Mouse (Mus musculus) embryonic facial prominence, embryonic 14.5 days (tissue): ENCODE data around the gene Pls1. TPM values are rescaled to one million over a fixed set of nuclear protein-coding genes. Genes with fewer than 3 reads are reported as not detected.

Source experiments
- ATAC-seq: fragments of 200-750 bp; cut with Nextera tagmentation; 2 replicates; pipeline ENCODE4 v1.8.0; 2017; ENCODE audit warnings: low read depth, moderate number of reproducible peaks, moderate TSS enrichment
- DNase-seq: peaks from one replicate; pipeline ENCODE4 v3.0.0-alpha.2; 2015; ENCODE audit warnings: low spot score
- H3K27ac ChIP-seq: fragments of 300-500 bp; sonication (generic); replicated peaks from 2 replicates; pipeline ENCODE4 v1.5.1; 2014; ENCODE audit warnings: low read depth, mild to moderate bottlenecking, low read length, moderate library complexity
- H3K27me3 ChIP-seq: fragments of 300-500 bp; sonication (generic); replicated peaks from 2 replicates; pipeline ENCODE4 v1.6.1; 2014; ENCODE audit warnings: low read length; ENCODE audit not compliant: control insufficient read depth, insufficient read depth
- H3K36me3 ChIP-seq: fragments of 300-500 bp; sonication (generic); 2 replicates; pipeline ENCODE4 v1.6.1; 2014; ENCODE audit warnings: low read length, mixed read lengths; ENCODE audit not compliant: control insufficient read depth, insufficient read depth
- H3K4me1 ChIP-seq: fragments of 300-500 bp; sonication (generic); 2 replicates; pipeline ENCODE4 v1.6.1; 2014; ENCODE audit warnings: antibody characterized with exemption, low read length; ENCODE audit not compliant: control insufficient read depth, insufficient read depth
- H3K4me2 ChIP-seq: fragments of 300-500 bp; sonication (generic); 2 replicates; pipeline ENCODE4 v1.6.1; 2014; ENCODE audit warnings: low read depth, mild to moderate bottlenecking, low read length, moderate library complexity, mixed read lengths
- H3K4me3 ChIP-seq: fragments of 300-500 bp; sonication (generic); 2 replicates; pipeline ENCODE4 v1.5.1; 2014; ENCODE audit warnings: low read depth, mild to moderate bottlenecking, low read length
- H3K9ac ChIP-seq: fragments of 300-500 bp; sonication (generic); 2 replicates; pipeline ENCODE4 v1.6.1; 2014; ENCODE audit warnings: low read depth, mild to moderate bottlenecking, low read length, moderate library complexity, mixed read lengths
- H3K9me3 ChIP-seq: fragments of 300-500 bp; sonication (generic); 2 replicates; pipeline ENCODE4 v1.6.1; 2016; ENCODE audit warnings: low read length; ENCODE audit not compliant: control insufficient read depth
- WGBS: fragments of 180-500 bp; shearing (Covaris S2); extraction: QIAGEN DNeasy Blood & Tissue Kit; methylation state at CpG from one replicate; pipeline ENCODE4 v1.1.7; 2014; 5-methylcytosine and 5-hydroxymethylcytosine counted together
- polyA plus RNA-seq: library from polyadenylated mRNA; unstranded; fragments of >200 nt; fragmentation: Nextera tagmentation; extraction: Ambion mirVana; gene quantifications from 2 replicates; pipeline ENCODE4 v1.2.1, GENCODE M21; 2014

The Pls1 gene
- polyA plus RNA-seq, 1 experiment from 2014 or later: 5.5 TPM

DNA sequence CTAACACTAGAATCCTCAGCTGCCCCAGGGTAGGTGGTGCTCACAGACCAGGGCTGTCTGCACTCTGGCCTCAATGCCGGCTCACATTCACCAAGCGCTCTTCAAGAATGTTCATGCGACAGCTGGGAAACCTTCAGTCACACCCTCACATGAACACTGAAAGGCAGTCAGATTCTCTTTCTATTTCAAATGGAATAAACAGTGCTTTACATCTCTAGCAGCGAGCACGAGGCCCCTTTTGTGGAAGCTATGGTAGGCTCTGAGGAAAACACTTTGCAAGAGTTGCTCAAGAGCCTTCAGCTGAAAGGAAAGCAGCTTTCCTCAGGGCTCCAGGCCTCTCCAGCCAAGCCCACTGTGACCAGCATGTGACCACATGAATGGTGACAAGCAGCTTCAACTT lies 139.7 kb downstream of the Pls1 start:
- no peaks in the 10 kb centered on the region for H3K27me3 ChIP-seq
- no peak overlapping the region for H3K4me3 ChIP-seq
- ATAC-seq (no peak), DNase-seq (no peak)
- H3K4me2 ChIP-seq: no peak overlapping the region
- H3K9ac ChIP-seq: no peak overlapping the region
- no peak overlapping the region for H3K27ac ChIP-seq
- H3K4me1 ChIP-seq: no peaks in the 10 kb centered on the region
- no peaks in the 10 kb centered on the region for H3K9me3 ChIP-seq
- WGBS: 69% methylated on average over 5 of the region's 5 CpGs
- no peaks in the 10 kb centered on the region for H3K36me3 ChIP-seq

DNA sequence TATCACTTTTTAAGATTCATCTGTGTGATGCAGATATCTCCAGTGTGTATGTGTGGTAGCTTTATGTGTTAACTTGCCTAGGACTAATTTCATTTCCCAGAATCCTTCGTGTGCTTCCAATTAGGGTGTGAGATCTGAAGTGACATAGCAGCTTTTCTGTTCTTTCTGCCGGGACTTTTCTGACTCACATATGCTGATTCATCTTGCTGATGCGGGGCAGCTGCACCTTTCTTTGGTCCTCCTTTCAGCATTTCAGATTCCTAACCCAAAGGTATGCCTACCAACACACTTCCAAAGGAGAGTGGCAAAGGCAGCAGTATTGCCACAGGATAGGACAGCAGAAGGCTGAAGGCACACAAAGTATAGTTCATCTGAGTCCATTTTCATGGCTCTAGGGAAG lies 141.0 kb downstream of the Pls1 start:
- Histone ChIP-seq H3K9ac (no peak overlapping the region), H3K36me3 (no peaks in the 10 kb centered on the region), H3K9me3 (no peaks in the 10 kb centered on the region), H3K27me3 (no peaks in the 10 kb centered on the region), H3K4me1 (no peaks in the 10 kb centered on the region), H3K4me3 (no peak overlapping the region), H3K27ac (no peak overlapping the region), H3K4me2 (no peak overlapping the region)
- WGBS: 64% methylated on average over 3 of the region's 3 CpGs
- no peak for DNase-seq
- ATAC-seq: no peak

Other genes starting within 250 kb of the Pls1 start
- gene Pcolce2, start 207.7 kb downstream of the Pls1 start, polyA plus RNA-seq: 10.2 and 13.5 TPM in 2 replicates
- 3.0 and 3.9 TPM in 2 replicates for gene Trpc1, start 94.9 kb downstream of the Pls1 start, polyA plus RNA-seq
- gene Atr, start 12.3 kb upstream of the Pls1 start, polyA plus RNA-seq: 14.0 and 14.8 TPM in 2 replicates
- 15.1 and 15.9 TPM in 2 replicates for gene Xrn1, start 109.4 kb upstream of the Pls1 start, polyA plus RNA-seq